Mouse (Mus musculus): Measurements from ENCODE around the gene Nckap5.
A peak's percentile ranks its signal among the peaks of the same experiment; 100 is the strongest.

The Nckap5 gene

GRCm38 (mm10) chr1:126457739-126458138, 372.9 kb downstream of the Nckap5 start:
- DNase-seq: no peak

- no peak for DNase-seq
Measured at GRCm38 (mm10) chr1:126454504-126455173, 376.0 kb downstream of the Nckap5 start.

- no peak for DNase-seq
Measured at GRCm38 (mm10) chr1:126451472-126451871, 379.1 kb downstream of the Nckap5 start.

- DNase-seq: no peak
Measured at GRCm38 (mm10) chr1:126449424-126449823, 381.2 kb downstream of the Nckap5 start.

GRCm38 (mm10) chr1:126443890-126444289, 386.7 kb downstream of the Nckap5 start:
- no peak for DNase-seq

- DNase-seq: no peak
Measured at GRCm38 (mm10) chr1:126442723-126443122, 387.9 kb downstream of the Nckap5 start.

- no peak for DNase-seq
Measured at GRCm38 (mm10) chr1:126438000-126438572, 392.5 kb downstream of the Nckap5 start.

GRCm38 (mm10) chr1:126436937-126437667, 393.5 kb downstream of the Nckap5 start:
- DNase-seq: no peak

GRCm38 (mm10) chr1:126432285-126432684, 398.3 kb downstream of the Nckap5 start:
- DNase-seq: no peak

GRCm38 (mm10) chr1:126431594-126431993, 399.0 kb downstream of the Nckap5 start:
- peak; percentile 17 for DNase-seq

GRCm38 (mm10) chr1:126411426-126411825, 419.2 kb downstream of the Nckap5 start:
- no peak for DNase-seq

- peak; percentile 53 for DNase-seq
Measured at GRCm38 (mm10) chr1:126407886-126408285, 422.7 kb downstream of the Nckap5 start.

GRCm38 (mm10) chr1:126405543-126405942, 425.1 kb downstream of the Nckap5 start:
- no peak for DNase-seq

- DNase-seq: no peak
Measured at GRCm38 (mm10) chr1:126403970-126404369, 426.6 kb downstream of the Nckap5 start.

GRCm38 (mm10) chr1:126391204-126391603, 439.4 kb downstream of the Nckap5 start:
- DNase-seq: no peak

- DNase-seq: no peak
Measured at GRCm38 (mm10) chr1:126377339-126377980, 453.1 kb downstream of the Nckap5 start.

- DNase-seq: no peak
Measured at GRCm38 (mm10) chr1:126366736-126367135, 463.9 kb downstream of the Nckap5 start.

- no peak for DNase-seq
Measured at GRCm38 (mm10) chr1:126364556-126364955, 466.0 kb downstream of the Nckap5 start.

- no peak for DNase-seq
Measured at GRCm38 (mm10) chr1:126360531-126361220, 469.9 kb downstream of the Nckap5 start.

- no peak for DNase-seq
Measured at GRCm38 (mm10) chr1:126360111-126360510, 470.5 kb downstream of the Nckap5 start.

- no peak for DNase-seq
Measured at GRCm38 (mm10) chr1:126341806-126342205, 488.8 kb downstream of the Nckap5 start.

GRCm38 (mm10) chr1:126339250-126339649, 491.3 kb downstream of the Nckap5 start:
- no peak for DNase-seq

GRCm38 (mm10) chr1:126334202-126334601, 496.4 kb downstream of the Nckap5 start:
- DNase-seq: no peak
